Mouse (Mus musculus): ENCODE results near the gene Emx2. TPM values are rescaled to one million over a fixed set of nuclear protein-coding genes. Genes with fewer than 3 reads are reported as not detected.
A peak's percentile ranks its signal among the peaks of the same experiment; 100 is the strongest.

Emx2 gene
- not detected in 2 replicates for polyA plus RNA-seq (2014; fragmentation: Nextera tagmentation; extraction: Ambion mirVana)

GRCm38 (mm10) chr19:59457951-59458742, at the start of gene Emx2:
Emx2 (plus strand) TSS chr19:59458372.
- no peak within 1 kb of the TSS for H3K27ac ChIP-seq (ENCODE audit: low read depth)
- peaks cover 16% of the 10 kb centered on the region for H3K4me1 ChIP-seq (replicated peaks; ENCODE audit: control insufficient read depth, insufficient read depth, low read length)
- no peaks in the 10 kb centered on the region for H3K9me3 ChIP-seq (ENCODE audit: control insufficient read depth, low read length)
- no peaks in the 10 kb centered on the region for H3K36me3 ChIP-seq (ENCODE audit: control insufficient read depth, insufficient read depth, low read length)
- no peak within 1 kb of the TSS for H3K9ac ChIP-seq (ENCODE audit: low read length)
- H3K4me2 ChIP-seq (ENCODE audit: low read length): peak within 1 kb of the TSS; percentile 45
- under 1% methylated on average over 55 of the region's 58 CpGs for WGBS
- DNase-seq (ENCODE audit: low spot score): peak; percentile 78
- peaks cover 98% of the 10 kb centered on the region for H3K27me3 ChIP-seq (replicated peaks; ENCODE audit: control insufficient read depth, insufficient read depth, low read length)
- peak within 1 kb of the TSS; percentile 27 for H3K4me3 ChIP-seq (ENCODE audit: low read depth, low read length)
- ATAC-seq (replicated peaks; ENCODE audit: low FRiP score, low TSS enrichment, low read depth): no peak

- WGBS: 50% methylated on average over 5 of the region's 5 CpGs
- H3K9me3 ChIP-seq (ENCODE audit: control insufficient read depth, low read length): no peaks in the 10 kb centered on the region
- H3K4me3 ChIP-seq (ENCODE audit: low read depth, low read length): no peak overlapping the region
- 0 out of 2 replicates have a peak, but pooled peaks cover 5% of the 10 kb centered on the region for H3K27me3 ChIP-seq (replicated peaks; ENCODE audit: control insufficient read depth, insufficient read depth, low read length)
- H3K9ac ChIP-seq (ENCODE audit: low read length): no peak overlapping the region
- no peak overlapping the region for H3K27ac ChIP-seq (ENCODE audit: low read depth)
- H3K4me1 ChIP-seq (replicated peaks; ENCODE audit: control insufficient read depth, insufficient read depth, low read length): no peaks in the 10 kb centered on the region
- H3K4me2 ChIP-seq (ENCODE audit: low read length): no peak overlapping the region
- ATAC-seq (replicated peaks; ENCODE audit: low FRiP score, low TSS enrichment, low read depth) (no peak), DNase-seq (ENCODE audit: low spot score) (no peak)
- no peaks in the 10 kb centered on the region for H3K36me3 ChIP-seq (ENCODE audit: control insufficient read depth, insufficient read depth, low read length)
Observed at GRCm38 (mm10) chr19:59414128-59414527, 44.0 kb upstream of the Emx2 start.

- 1% methylated on average over 15 of the region's 15 CpGs for WGBS
- peak; percentile 98 for DNase-seq (ENCODE audit: low spot score)
- Histone ChIP-seq H3K9ac (ENCODE audit: low read length) (no peak overlapping the region), H3K9me3 (ENCODE audit: control insufficient read depth, low read length) (no peaks in the 10 kb centered on the region), H3K4me2 (ENCODE audit: low read length) (no peak overlapping the region), H3K27ac (ENCODE audit: low read depth) (no peak overlapping the region), H3K4me1 (replicated peaks; ENCODE audit: control insufficient read depth, insufficient read depth, low read length) (no peaks in the 10 kb centered on the region), H3K4me3 (ENCODE audit: low read depth, low read length) (no peak overlapping the region), H3K36me3 (ENCODE audit: control insufficient read depth, insufficient read depth, low read length) (no peaks in the 10 kb centered on the region), H3K27me3 (replicated peaks; ENCODE audit: control insufficient read depth, insufficient read depth, low read length) (peaks cover 9% of the 10 kb centered on the region; the same call in 1 of the 2 replicates)
- ATAC-seq (replicated peaks; ENCODE audit: low FRiP score, low TSS enrichment, low read depth): peak; percentile 66; the same call in 1 of the 2 replicates
Observed at GRCm38 (mm10) chr19:59418024-59418423, 40.1 kb upstream of the Emx2 start.

- Histone ChIP-seq H3K27me3 (replicated peaks; ENCODE audit: control insufficient read depth, insufficient read depth, low read length) (peaks cover 9% of the 10 kb centered on the region; the same call in 1 of the 2 replicates), H3K36me3 (ENCODE audit: control insufficient read depth, insufficient read depth, low read length) (no peaks in the 10 kb centered on the region), H3K4me2 (ENCODE audit: low read length) (no peak overlapping the region), H3K9ac (ENCODE audit: low read length) (no peak overlapping the region), H3K27ac (ENCODE audit: low read depth) (no peak overlapping the region), H3K4me1 (replicated peaks; ENCODE audit: control insufficient read depth, insufficient read depth, low read length) (0 out of 2 replicates have a peak, but pooled peaks cover 1% of the 10 kb centered on the region), H3K4me3 (ENCODE audit: low read depth, low read length) (no peak overlapping the region), H3K9me3 (ENCODE audit: control insufficient read depth, low read length) (no peaks in the 10 kb centered on the region)
- DNase-seq (ENCODE audit: low spot score): no peak
- ATAC-seq (replicated peaks; ENCODE audit: low FRiP score, low TSS enrichment, low read depth): no peak
- 69% methylated on average over 6 of the region's 6 CpGs for WGBS
Observed at GRCm38 (mm10) chr19:59418671-59419070, 39.5 kb upstream of the Emx2 start.

GRCm38 (mm10) chr19:59422393-59422792, 35.8 kb upstream of the Emx2 start:
- WGBS: 14% methylated on average over 8 of the region's 8 CpGs
- Histone ChIP-seq H3K4me1 (replicated peaks; ENCODE audit: control insufficient read depth, insufficient read depth, low read length) (0 out of 2 replicates have a peak, but pooled peaks cover 4% of the 10 kb centered on the region), H3K4me2 (ENCODE audit: low read length) (peak overlapping the region; percentile 20; the same call in 1 of the 2 replicates), H3K36me3 (ENCODE audit: control insufficient read depth, insufficient read depth, low read length) (no peaks in the 10 kb centered on the region), H3K9ac (ENCODE audit: low read length) (no peak overlapping the region), H3K27ac (ENCODE audit: low read depth) (no peak overlapping the region), H3K27me3 (replicated peaks; ENCODE audit: control insufficient read depth, insufficient read depth, low read length) (peaks cover 9% of the 10 kb centered on the region; the same call in 1 of the 2 replicates), H3K9me3 (ENCODE audit: control insufficient read depth, low read length) (no peaks in the 10 kb centered on the region), H3K4me3 (ENCODE audit: low read depth, low read length) (no peak overlapping the region; the same call in 1 of the 2 replicates)
- no peak for ATAC-seq (replicated peaks; ENCODE audit: low FRiP score, low TSS enrichment, low read depth)
- no peak for DNase-seq (ENCODE audit: low spot score)

GRCm38 (mm10) chr19:59423685-59424084, 34.5 kb upstream of the Emx2 start:
- no peak overlapping the region for H3K9ac ChIP-seq (ENCODE audit: low read length)
- no peak overlapping the region for H3K4me3 ChIP-seq (ENCODE audit: low read depth, low read length)
- peaks cover 5% of the 10 kb centered on the region; the same call in 1 of the 2 replicates for H3K27me3 ChIP-seq (replicated peaks; ENCODE audit: control insufficient read depth, insufficient read depth, low read length)
- H3K9me3 ChIP-seq (ENCODE audit: control insufficient read depth, low read length): 0 out of 2 replicates have a peak, but pooled peaks cover 3% of the 10 kb centered on the region
- WGBS: 46% methylated on average over 6 of the region's 6 CpGs
- H3K36me3 ChIP-seq (ENCODE audit: control insufficient read depth, insufficient read depth, low read length): no peaks in the 10 kb centered on the region
- ATAC-seq (replicated peaks; ENCODE audit: low FRiP score, low TSS enrichment, low read depth) (no peak), DNase-seq (ENCODE audit: low spot score) (no peak)
- H3K4me1 ChIP-seq (replicated peaks; ENCODE audit: control insufficient read depth, insufficient read depth, low read length): 0 out of 2 replicates have a peak, but pooled peaks cover 4% of the 10 kb centered on the region
- no peak overlapping the region for H3K4me2 ChIP-seq (ENCODE audit: low read length)
- no peak overlapping the region for H3K27ac ChIP-seq (ENCODE audit: low read depth)

GRCm38 (mm10) chr19:59424975-59425374, 33.2 kb upstream of the Emx2 start:
- 90% methylated on average over 7 of the region's 7 CpGs for WGBS
- no peak for ATAC-seq (replicated peaks; ENCODE audit: low FRiP score, low TSS enrichment, low read depth)

GRCm38 (mm10) chr19:59432286-59432685, 25.9 kb upstream of the Emx2 start:
- DNase-seq (ENCODE audit: low spot score) (peak; percentile 52), ATAC-seq (replicated peaks; ENCODE audit: low FRiP score, low TSS enrichment, low read depth) (no peak)
- Histone ChIP-seq H3K4me2 (ENCODE audit: low read length) (no peak overlapping the region), H3K4me3 (ENCODE audit: low read depth, low read length) (no peak overlapping the region), H3K9ac (ENCODE audit: low read length) (no peak overlapping the region), H3K9me3 (ENCODE audit: control insufficient read depth, low read length) (0 out of 2 replicates have a peak, but pooled peaks cover 3% of the 10 kb centered on the region), H3K27ac (ENCODE audit: low read depth) (no peak overlapping the region), H3K4me1 (replicated peaks; ENCODE audit: control insufficient read depth, insufficient read depth, low read length) (no peaks in the 10 kb centered on the region), H3K27me3 (replicated peaks; ENCODE audit: control insufficient read depth, insufficient read depth, low read length) (0 out of 2 replicates have a peak, but pooled peaks cover 4% of the 10 kb centered on the region), H3K36me3 (ENCODE audit: control insufficient read depth, insufficient read depth, low read length) (no peaks in the 10 kb centered on the region)
- WGBS: 32% methylated on average over 6 of the region's 6 CpGs

More at GRCm38 (mm10) chr19:59424975-59425374, 33.2 kb upstream of the Emx2 start:
- 0 out of 2 replicates have a peak, but pooled peaks cover 4% of the 10 kb centered on the region for H3K4me1 ChIP-seq (replicated peaks; ENCODE audit: control insufficient read depth, insufficient read depth, low read length)
- no peak overlapping the region for H3K4me2 ChIP-seq (ENCODE audit: low read length)
- no peaks in the 10 kb centered on the region for H3K36me3 ChIP-seq (ENCODE audit: control insufficient read depth, insufficient read depth, low read length)
- no peaks in the 10 kb centered on the region; the same call in 1 of the 2 replicates for H3K27me3 ChIP-seq (replicated peaks; ENCODE audit: control insufficient read depth, insufficient read depth, low read length)
- H3K4me3 ChIP-seq (ENCODE audit: low read depth, low read length): no peak overlapping the region
- no peak overlapping the region for H3K9ac ChIP-seq (ENCODE audit: low read length)
- H3K27ac ChIP-seq (ENCODE audit: low read depth): no peak overlapping the region
- no peak for DNase-seq (ENCODE audit: low spot score)
- 0 out of 2 replicates have a peak, but pooled peaks cover 3% of the 10 kb centered on the region for H3K9me3 ChIP-seq (ENCODE audit: control insufficient read depth, low read length)
